Mouse (Mus musculus): ENCODE results near the gene Ptf1a.

Ptf1a gene

DNA sequence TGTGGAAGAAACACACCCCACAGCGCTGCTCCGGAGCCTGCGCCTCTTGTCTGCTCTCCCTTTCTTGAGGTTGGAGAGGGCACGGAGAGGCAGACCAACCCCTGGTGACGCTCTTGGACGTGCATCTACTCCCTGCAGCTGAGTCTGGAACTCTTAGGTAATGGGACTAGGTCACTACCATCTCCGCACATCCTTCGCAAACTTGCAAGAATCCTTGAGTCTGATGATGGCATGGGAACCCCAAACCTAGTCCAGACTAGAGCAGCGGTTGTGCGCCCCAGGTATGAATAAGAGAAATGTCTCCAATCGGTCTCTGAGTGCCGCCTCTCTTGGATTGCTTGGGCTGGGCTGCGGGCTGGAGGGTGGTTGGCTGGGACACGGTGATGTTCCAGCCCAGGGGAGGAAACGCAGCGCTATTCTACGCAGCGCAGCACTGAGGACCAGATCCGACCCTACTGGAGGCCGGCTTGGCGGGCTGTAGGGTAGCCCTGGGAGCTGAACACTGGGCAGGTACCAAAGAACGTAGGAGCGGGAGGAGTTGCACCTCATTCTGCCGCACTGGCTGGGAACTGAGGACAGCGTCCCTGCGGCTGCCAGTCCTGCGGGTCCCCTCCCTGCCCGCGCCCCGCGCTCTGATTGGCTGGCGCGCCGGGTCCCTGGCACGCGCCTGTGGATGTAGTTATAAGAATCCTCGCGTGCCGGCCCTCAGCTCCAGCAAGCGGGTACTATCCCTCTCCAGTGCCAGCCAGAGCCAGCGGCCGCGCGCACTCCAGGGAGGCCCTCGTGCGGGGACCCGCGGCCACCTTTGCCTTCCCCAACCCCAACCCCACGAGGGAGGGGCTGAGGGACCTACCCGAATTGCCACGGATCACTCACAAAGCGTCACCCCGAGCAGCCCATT, at the start of gene Ptf1a:
TSS of gene Ptf1a (plus strand) at position 733 of the 901 bp plus-strand sequence.
- no peak for DNase-seq (ENCODE audit: low read depth)

- DNase-seq (ENCODE audit: low read depth): no peak
These were observed 40.1 kb upstream of the Ptf1a start for GRCm38 (mm10) chr2:19405409-19405808.

GRCm38 (mm10) chr2:19406531-19406930, 38.9 kb upstream of the Ptf1a start:
- no peak for DNase-seq (ENCODE audit: low read depth)

DNA sequence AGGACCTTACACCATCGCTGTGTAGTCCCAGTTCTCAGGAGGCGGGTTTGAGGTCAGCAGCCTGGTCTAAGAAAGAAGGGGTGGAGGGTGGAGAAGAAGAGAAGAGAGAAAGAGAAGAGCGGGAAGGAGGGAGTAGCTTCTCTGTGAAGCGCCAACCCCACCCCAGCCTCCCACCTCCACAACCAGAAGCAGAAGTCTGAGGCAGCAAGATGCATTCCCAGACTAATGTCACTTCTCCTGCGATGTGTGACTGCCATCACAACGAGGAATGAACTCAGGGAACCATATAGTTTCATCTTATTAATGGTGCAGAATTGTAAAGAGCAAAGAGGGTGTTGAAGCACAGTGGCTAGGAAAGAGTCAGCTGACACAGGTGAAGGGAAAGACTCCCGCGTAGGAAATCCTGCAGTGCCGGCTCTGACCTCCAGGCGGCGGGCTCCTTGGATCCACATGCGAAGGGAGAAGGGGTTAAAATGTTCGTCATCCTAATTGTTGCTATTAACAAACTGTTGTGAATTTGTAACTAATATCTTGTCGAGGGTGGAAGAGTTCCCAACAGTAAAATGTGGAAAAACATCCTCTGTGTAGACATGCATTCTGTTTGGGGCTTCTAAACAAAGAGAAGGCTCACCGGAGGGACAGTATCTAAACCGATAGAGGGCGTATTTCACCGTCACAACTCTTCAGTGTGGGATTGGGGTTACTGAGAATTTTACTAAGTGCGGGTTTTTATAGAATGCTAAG, 31.1 kb upstream of the Ptf1a start:
- DNase-seq (ENCODE audit: low read depth): peak; percentile 29

DNA sequence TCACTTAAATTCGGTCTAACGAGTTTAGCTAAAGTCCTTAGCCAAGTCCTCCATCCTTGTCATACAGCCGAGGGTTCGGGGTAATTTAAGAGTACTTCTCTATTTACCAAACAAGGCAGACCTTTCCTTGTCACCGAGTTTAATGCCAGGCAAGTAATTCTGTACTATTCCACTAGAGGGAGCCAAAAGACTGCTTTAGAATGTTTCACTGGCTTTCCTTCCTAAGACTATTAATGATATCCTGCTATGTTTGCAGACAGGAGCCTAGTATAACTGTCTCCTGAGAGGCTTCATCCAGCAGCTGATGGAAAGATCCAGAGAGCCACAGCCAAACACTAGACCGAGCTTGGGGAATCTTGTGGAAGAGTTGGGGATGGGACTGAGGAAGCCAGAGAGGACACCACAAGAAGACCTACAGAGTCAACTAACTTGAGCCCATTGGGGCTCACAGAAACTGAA, 30.4 kb upstream of the Ptf1a start:
- peak; percentile 80 for DNase-seq (ENCODE audit: low read depth)

DNA sequence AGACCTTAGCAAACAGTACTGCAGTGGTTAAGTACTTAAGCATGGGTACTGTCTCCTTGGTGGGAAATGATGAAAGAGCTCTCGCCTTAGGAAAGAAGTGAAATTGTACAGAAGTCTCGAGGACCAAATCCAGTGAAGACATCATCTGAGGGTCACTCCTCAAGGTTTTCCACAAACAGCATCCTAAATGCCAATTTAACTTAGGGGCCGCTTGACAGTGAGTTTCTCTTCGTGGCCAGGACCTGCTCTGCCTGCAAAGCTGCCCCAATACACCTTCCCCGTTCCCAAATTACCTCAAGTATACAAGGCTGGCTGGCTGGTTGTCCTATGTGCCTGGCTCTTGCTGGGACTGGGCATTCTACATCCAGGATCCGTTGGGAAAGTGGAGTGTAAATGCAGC, 29.4 kb upstream of the Ptf1a start:
- DNase-seq (ENCODE audit: low read depth): no peak

DNA sequence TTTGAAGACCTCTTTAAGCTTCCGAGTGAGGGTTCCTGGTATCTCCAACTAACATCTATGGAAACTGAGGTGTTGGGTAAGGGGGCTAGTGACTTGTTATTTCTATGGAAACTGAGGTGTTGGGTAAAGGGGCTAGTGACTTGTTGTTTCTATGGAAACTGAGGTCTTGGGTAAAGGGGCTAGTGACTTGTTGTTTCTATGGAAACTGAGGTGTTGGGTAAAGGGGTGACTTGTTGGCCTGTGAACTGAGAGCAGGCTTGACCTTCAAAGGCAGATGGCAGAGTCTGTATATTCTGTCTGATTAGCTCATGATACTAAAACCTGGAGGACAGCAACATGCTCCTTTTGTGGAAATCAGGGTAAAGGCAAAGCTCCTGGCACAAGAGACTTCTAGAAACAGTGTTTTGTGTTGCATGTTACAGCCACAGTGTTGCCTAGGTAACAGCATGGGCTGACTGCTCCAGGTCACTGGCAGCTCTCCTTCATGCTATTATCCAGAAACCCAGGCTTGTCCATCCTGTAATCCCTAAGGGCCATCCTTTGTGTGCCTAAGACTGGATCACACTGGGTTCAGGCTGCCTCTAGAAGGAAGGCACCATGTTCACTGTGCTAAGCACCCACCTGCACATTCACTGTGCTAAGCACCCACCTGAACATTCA, 25.6 kb upstream of the Ptf1a start:
- no peak for DNase-seq (ENCODE audit: low read depth)

GRCm38 (mm10) chr2:19422226-19422625, 23.2 kb upstream of the Ptf1a start:
- DNase-seq (ENCODE audit: low read depth): no peak

GRCm38 (mm10) chr2:19423086-19423485, 22.4 kb upstream of the Ptf1a start:
- no peak for DNase-seq (ENCODE audit: low read depth)

DNA sequence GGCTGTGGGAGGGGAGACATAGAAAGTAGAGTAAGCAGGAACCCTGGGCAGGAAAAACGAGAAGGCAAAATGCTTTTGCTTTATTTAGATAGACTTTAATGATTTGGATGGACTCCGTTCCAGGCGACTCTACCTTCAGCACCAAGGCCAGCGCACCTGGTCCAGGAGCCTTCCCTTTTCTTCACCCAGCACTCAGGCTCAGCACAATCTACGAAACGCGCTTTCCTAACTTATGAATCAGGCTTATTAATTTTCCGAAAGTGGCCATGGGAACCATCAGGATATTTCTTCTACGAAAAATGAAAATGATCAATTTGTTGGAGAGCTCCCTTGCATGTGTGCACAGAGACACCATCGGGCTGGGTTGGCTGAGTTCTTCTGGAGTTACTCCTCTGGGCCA, 16.4 kb upstream of the Ptf1a start:
- peak; percentile 46 for DNase-seq (ENCODE audit: low read depth)

- DNase-seq (ENCODE audit: low read depth): no peak
These were observed 15.5 kb upstream of the Ptf1a start for GRCm38 (mm10) chr2:19429691-19430690.

GRCm38 (mm10) chr2:19430746-19431145, 14.7 kb upstream of the Ptf1a start:
- no peak for DNase-seq (ENCODE audit: low read depth)

DNA sequence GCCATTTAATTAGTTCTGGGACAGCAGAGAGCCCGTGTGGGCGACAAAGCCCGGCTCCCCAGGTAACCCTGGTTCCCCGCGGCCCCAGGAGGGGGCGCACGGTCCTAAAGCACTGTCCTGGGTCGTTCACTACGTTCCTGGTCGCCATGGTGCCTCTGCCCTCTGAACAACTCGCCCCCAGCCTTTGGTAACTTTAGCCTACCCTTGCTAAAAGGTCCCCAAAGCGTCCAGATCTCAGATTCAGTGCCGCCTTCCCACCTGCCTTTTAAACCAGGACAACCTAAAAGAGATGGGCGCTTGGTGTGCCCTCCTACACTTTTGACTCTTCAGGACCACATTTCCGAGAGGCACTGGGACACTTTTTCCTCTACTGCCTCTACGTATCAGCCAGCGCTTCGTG, 14.3 kb upstream of the Ptf1a start:
- no peak for DNase-seq (ENCODE audit: low read depth)

DNA sequence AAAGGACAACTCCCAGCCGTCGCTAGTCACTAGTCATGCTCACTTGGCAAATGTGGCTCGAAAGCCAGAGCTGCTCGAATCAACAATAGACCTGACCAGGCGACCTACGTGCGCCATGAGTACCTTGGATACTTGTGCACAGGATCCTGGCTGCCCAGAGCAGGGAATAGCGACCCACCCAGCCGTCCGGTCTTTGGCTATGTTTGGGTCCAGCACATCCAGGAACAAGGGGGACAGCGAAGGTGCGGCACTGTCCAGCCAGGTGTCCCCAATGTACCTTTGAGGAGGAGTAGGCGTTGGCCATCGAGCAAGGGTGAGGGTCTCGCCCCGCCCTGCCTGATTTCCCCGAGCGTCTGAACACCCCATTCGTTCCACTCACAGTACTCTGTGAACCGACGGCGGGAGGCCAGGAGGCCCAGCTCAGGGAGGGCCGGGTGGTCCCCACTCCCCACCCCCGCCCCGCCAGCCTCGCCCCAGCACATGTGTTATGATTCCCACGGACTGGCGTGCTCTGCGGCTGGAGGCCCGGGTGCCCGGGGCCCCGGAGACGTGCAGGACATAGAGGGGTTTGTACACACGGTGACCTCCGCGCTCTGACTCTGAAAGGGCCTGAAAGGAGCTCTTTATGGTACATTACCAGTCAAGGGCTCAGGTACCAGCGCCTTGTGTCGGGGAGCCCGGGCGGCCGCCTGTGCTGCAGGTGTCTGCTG, 13.7 kb upstream of the Ptf1a start:
- no peak for DNase-seq (ENCODE audit: low read depth)

DNA sequence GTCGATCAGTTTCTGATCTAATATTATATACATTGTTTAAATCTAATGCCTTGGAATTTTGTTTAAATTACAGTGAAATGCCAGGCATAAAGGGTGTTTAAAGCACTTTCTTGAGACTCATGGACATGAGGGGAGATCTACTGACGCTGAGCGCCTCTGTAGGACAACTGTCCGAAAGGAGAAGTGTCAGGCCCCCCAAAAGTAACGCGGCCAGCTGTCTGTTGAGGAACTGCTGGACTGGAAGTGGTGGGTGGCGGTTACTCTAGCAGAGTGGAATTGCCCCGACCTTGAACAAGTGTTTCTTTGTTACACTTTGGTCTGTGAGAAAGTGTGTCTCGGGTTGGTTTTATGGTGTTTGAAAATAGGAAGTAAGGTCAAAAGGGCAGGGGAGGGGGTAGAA, 1.1 kb upstream of the Ptf1a start:
- DNase-seq (ENCODE audit: low read depth): no peak

DNA sequence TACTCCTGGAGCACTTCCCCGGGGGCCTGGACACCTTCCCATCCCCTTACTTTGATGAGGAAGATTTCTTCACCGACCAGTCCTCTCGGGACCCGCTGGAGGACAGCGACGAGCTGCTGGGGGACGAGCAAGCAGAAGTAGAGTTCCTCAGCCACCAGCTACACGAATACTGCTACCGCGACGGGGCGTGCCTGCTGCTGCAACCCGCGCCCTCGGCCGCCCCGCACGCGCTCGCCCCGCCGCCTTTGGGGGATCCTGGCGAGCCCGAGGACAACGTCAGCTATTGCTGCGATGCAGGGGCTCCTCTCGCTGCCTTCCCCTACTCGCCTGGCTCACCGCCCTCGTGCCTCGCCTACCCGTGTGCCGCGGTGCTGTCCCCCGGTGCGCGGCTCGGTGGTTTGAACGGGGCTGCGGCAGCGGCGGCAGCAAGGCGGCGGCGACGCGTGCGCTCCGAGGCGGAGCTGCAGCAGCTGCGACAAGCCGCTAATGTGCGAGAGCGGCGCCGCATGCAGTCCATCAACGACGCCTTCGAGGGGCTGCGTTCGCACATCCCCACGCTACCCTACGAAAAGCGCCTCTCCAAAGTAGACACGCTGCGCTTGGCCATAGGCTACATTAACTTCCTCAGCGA, 523 bp downstream of the Ptf1a start:
- DNase-seq (ENCODE audit: low read depth): no peak

DNA sequence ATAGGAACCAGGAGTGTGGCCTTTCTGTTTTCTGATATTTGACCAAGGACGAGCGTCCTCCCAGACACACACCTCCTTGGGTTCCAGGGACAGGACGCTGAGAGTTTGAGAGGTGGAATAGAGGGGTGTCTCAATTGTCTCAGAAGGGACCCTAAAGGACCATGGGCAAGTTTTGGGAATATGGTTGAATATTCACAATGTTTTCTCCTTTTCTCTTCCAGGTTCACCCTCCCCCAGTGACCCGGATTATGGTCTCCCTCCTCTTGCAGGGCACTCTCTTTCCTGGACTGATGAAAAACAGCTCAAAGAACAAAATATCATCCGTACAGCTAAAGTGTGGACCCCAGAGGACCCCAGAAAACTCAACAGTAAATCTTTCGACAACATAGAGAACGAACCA, 1.3 kb downstream of the Ptf1a start:
- no peak for DNase-seq (ENCODE audit: low read depth)

DNA sequence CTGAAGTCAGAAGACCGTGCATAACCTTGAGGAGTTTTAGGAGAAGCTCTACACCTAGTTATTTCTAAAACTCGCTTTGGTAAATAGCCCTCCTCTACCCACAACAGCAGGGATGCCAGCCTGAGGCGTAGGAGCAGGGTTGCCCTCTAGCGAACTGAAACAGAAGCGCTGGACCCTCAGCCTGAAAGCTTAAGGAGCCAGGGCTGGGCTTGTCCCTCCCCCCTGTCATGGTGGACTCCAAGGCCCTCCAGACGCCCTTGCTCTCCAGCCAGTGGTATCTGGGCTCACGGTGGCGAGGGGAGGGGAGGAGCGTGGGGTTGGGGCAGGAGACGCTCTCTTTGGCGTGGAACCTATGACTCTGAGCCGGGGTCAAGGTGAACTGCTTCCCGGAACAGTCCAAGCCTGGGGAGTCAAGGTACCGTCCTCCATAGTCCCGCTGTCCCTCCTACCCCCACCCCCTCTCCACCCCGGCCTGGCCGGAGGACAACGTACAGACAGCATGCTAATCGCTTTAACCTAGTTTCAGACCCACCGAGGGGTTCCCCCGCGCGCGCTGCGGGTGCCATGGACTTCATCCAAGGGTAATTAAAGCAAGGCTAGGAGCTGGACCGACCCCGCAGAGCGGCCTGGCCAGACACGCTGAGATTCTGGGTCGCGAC, 2.7 kb downstream of the Ptf1a start:
- no peak for DNase-seq (ENCODE audit: low read depth)

DNA sequence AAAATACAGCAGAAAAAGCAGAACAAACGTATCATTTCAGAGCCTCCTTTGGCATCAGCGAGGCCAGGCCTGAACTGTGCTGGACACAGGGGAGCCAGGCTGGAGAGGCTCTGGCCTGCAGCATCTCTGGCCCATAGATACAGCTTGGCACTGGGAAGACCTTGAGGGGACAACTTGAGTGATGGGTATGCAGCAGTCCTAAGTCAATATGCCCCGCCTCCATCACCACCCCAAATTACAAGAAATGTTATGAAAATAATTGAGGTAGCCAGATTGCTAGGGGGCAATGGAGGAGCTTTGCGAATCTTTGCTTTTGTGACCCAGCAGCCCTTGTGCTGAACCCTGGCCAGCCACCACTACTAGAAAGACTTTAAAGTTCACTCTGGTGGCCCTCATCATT, 3.8 kb downstream of the Ptf1a start:
- no peak for DNase-seq (ENCODE audit: low read depth)

All from c-Kit-positive CD71-negative TER-119-negative erythroid progenitor cells, embryonic 14.5 days (primary cell).